Mouse (Mus musculus) testis, adult 2 months (tissue): ENCODE data around the gene Pik3r2. TPM values are rescaled to one million over a fixed set of nuclear protein-coding genes. Genes with fewer than 3 reads are reported as not detected.

ENCODE experiments used
- H3K27ac ChIP-seq: fragments of 200-500 bp; 2 replicates; pipeline ENCODE4 v1.5.1; 2012; ENCODE audit warnings: low read depth, low read length; ENCODE audit not compliant: control insufficient read depth, insufficient read depth
- H3K27me3 ChIP-seq: fragments of 200-500 bp; 2 replicates; pipeline ENCODE4 v1.6.1; 2012; ENCODE audit warnings: mild to moderate bottlenecking, low read length, moderate library complexity; ENCODE audit not compliant: control insufficient read depth, insufficient read depth
- H3K36me3 ChIP-seq: fragments of 200-500 bp; 2 replicates; pipeline ENCODE4 v1.6.1; 2012; ENCODE audit warnings: mild to moderate bottlenecking, low read length; ENCODE audit not compliant: control insufficient read depth, insufficient read depth
- H3K4me1 ChIP-seq: fragments of 200-500 bp; 2 replicates; pipeline ENCODE4 v1.6.1; 2012; ENCODE audit warnings: low read length; ENCODE audit not compliant: control insufficient read depth, insufficient read depth
- H3K4me3 ChIP-seq: fragments of 200-500 bp; 2 replicates; pipeline ENCODE4 v1.5.1; 2012; ENCODE audit warnings: low read depth, mild to moderate bottlenecking, low read length, moderate library complexity, mixed read lengths; ENCODE audit not compliant: control insufficient read depth
- CTCF ChIP-seq: fragments of 200-500 bp; IDR thresholded peaks from 2 replicates; pipeline ENCODE4 v1.5.1; 2012; ENCODE audit warnings: low read depth, mild to moderate bottlenecking, inconsistent platforms, low read length, moderate library complexity; ENCODE audit not compliant: control insufficient read depth, insufficient read depth, insufficient replicate concordance
- POLR2A ChIP-seq: fragments of 200-500 bp; IDR thresholded peaks from 2 replicates; pipeline ENCODE4 v1.6.1; 2012; ENCODE audit warnings: low read depth, mild to moderate bottlenecking, inconsistent platforms, low read length, moderate library complexity; ENCODE audit not compliant: control insufficient read depth
- polyA plus RNA-seq: library from polyadenylated mRNA; depleted of rRNA; stranded (reverse); fragments of >200 nt; gene quantifications from 2 replicates; pipeline ENCODE4 v1.2.3, GENCODE M21; 2012

Gene Pik3r2
- polyA plus RNA-seq, 1 experiment = 25.1 TPM

- peak overlapping the region; percentile 68 for H3K27ac ChIP-seq
- H3K4me1 ChIP-seq = peaks cover 21% of the 10 kb centered on the region
- peak overlapping the region; percentile 81 for H3K4me3 ChIP-seq
- H3K36me3 ChIP-seq = no peaks in the 10 kb centered on the region
- TF ChIP-seq POLR2A = no peak; the same call in 1 of the 2 replicates
- TF ChIP-seq CTCF = no peak
- no peaks in the 10 kb centered on the region for H3K27me3 ChIP-seq
These were observed 21.4 kb downstream of the Pik3r2 start for GRCm38 (mm10) chr8:70754871-70755660.

- TF ChIP-seq CTCF = no peak
- 0 out of 2 replicates have a peak, but pooled peaks have one; percentile 33 for TF ChIP-seq POLR2A
- Histone ChIP-seq H3K27ac (peak within 1 kb of the TSS; percentile 81), H3K4me3 (peak within 1 kb of the TSS; percentile 81), H3K36me3 (no peaks in the 10 kb centered on the region), H3K4me1 (peaks cover 17% of the 10 kb centered on the region), H3K27me3 (no peaks in the 10 kb centered on the region)
These were observed 22.3 kb downstream of the Pik3r2 start, which contains the start of gene Rab3a for GRCm38 (mm10) chr8:70754043-70754870. TSS of gene Rab3a (plus strand) at chr8:70754679.

- no peak overlapping the region; the same call in 1 of the 2 replicates for H3K4me3 ChIP-seq
- H3K4me1 ChIP-seq = peaks cover 17% of the 10 kb centered on the region
- TF ChIP-seq CTCF (no peak), POLR2A (no peak)
- H3K27ac ChIP-seq = peak overlapping the region; percentile 81
- no peaks in the 10 kb centered on the region for H3K27me3 ChIP-seq
- H3K36me3 ChIP-seq = no peaks in the 10 kb centered on the region
These were observed 23.4 kb downstream of the Pik3r2 start for GRCm38 (mm10) chr8:70753151-70753550.

- Histone ChIP-seq H3K27me3 (no peaks in the 10 kb centered on the region), H3K36me3 (no peaks in the 10 kb centered on the region), H3K4me3 (no peak overlapping the region), H3K27ac (peak overlapping the region; percentile 75), H3K4me1 (peaks cover 17% of the 10 kb centered on the region)
- TF ChIP-seq CTCF (no peak), POLR2A (no peak)
These were observed 24.3 kb downstream of the Pik3r2 start for GRCm38 (mm10) chr8:70752000-70752764.

DNA sequence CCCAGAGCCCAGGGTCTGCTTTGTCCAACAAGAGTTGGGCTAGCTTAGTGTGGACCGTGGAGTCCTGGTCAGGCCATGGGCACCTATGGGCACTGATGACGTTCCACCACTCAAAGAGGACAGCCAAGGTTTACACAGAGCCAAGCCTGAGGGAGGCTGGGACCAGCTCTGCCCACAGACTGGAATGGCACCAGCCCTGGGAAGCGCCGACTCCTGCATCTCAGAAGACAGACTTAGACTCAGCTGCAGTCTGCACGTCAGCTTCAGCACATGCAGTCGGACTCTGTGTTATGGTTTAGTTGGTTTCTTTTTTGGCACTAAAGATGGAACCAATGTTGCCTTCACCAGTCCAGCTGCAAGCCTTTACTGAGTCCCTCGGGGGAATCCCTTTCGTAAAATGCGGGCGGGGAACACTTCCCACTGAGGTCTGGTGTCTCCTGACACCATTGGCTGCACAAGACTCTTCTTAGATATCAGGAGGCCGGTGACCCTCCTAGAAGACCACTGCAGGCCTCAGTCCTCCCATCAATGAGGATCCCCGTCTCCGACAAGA is 26.3 kb downstream of the Pik3r2 start:
- no peak overlapping the region for H3K4me3 ChIP-seq

DNA sequence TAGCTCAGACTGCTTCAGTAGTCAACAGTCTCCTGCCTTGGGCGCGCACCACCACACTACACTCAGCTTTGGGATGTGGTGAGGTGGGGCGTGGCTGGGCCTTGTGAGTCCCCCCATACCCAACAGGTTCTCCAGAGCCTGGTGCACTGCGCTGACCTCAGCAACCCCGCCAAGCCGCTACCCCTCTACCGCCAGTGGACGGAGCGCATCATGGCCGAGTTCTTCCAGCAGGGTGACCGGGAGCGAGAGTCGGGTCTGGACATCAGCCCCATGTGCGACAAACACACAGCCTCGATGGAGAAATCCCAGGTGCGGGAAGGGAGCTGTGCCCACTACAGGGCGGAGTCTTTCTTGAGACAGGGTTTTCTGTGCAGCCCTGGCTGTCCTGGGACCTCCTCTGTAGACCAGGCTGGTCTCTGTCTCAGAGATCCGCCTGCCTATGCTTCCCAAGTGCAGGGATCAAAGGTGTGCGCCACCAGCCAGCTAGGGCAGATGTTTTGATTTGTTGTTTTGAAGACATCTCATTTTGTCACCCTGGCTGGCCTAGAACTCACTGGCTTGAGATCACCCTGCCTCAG is 27.3 kb downstream of the Pik3r2 start:
- H3K36me3 ChIP-seq = no peaks in the 10 kb centered on the region
- peaks cover 17% of the 10 kb centered on the region for H3K4me1 ChIP-seq
- TF ChIP-seq CTCF (no peak), POLR2A (no peak)
- H3K4me3 ChIP-seq = no peak overlapping the region
- no peak overlapping the region for H3K27ac ChIP-seq
- no peaks in the 10 kb centered on the region; the same call in 1 of the 2 replicates for H3K27me3 ChIP-seq

More for the DNA sequence above, 26.3 kb downstream of the Pik3r2 start:
- H3K36me3 ChIP-seq = no peaks in the 10 kb centered on the region
- no peak overlapping the region for H3K27ac ChIP-seq
- peaks cover 15% of the 10 kb centered on the region for H3K4me1 ChIP-seq
- no peaks in the 10 kb centered on the region; the same call in 1 of the 2 replicates for H3K27me3 ChIP-seq
- no peak for TF ChIP-seq POLR2A
- no peak for TF ChIP-seq CTCF
